Mouse (Mus musculus) embryonic fibroblast, embryonic 13.5 days (primary cell): Measurements from ENCODE around the gene Slc25a13. TPM values are rescaled to one million over a fixed set of nuclear protein-coding genes. Genes with fewer than 3 reads are reported as not detected.

ENCODE experiments used
- H3K27ac ChIP-seq: 2 replicates; pipeline ENCODE4 v1.5.1; 2012; ENCODE audit warnings: low read length, control low read depth, inconsistent platforms; ENCODE audit not compliant: insufficient read depth
- H3K4me1 ChIP-seq: 2 replicates; pipeline ENCODE4 v1.6.1; 2011; ENCODE audit warnings: low read length; ENCODE audit not compliant: control insufficient read depth, insufficient read depth
- H3K4me3 ChIP-seq: 2 replicates; pipeline ENCODE4 v1.5.1; 2011; ENCODE audit warnings: mild to moderate bottlenecking, control low read depth, low read length; ENCODE audit not compliant: insufficient read depth
- CTCF ChIP-seq: IDR thresholded peaks from 2 replicates; pipeline ENCODE4 v1.5.1; 2011; ENCODE audit warnings: mild to moderate bottlenecking, control low read depth, low read length, moderate library complexity, borderline replicate concordance; ENCODE audit not compliant: insufficient read depth
- POLR2A ChIP-seq: IDR thresholded peaks from 2 replicates; pipeline ENCODE4 v1.6.1; 2011; ENCODE audit warnings: low read depth, mild to moderate bottlenecking, control low read depth, low read length, moderate library complexity
- polyA plus RNA-seq: library from polyadenylated mRNA; stranded (reverse); fragments of >200 nt; gene quantifications from 2 replicates; pipeline ENCODE4 v1.2.4, GENCODE M21; 2011; ENCODE audit warnings: low read depth; ENCODE audit not compliant: missing spikeins, insufficient read length

The Slc25a13 gene
- polyA plus RNA-seq, 1 experiment, result 9.3 TPM

DNA sequence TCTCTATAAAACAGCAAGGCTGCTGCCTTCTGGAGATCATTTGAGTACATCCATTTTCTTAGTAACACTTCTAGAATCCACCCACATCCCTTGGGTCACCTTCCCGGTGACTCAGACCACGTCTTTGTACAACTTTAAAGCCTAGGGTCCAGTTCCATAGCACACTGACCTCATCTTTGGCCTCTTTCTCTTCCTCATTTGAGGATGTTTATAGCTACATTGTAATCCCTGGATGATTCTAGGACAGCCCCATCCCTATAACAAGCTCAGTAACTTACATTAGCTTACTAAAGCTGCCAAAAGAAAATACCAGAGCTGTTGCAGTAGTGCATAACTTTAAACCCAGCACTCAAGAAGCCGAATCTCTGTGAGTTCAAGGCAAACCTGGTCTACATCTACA, 3.6 kb upstream of the Slc25a13 start:
- Histone ChIP-seq H3K4me3 (no peak overlapping the region), H3K4me1 (no peaks in the 10 kb centered on the region; the same call in 1 of the 2 replicates), H3K27ac (no peak overlapping the region)
- TF ChIP-seq CTCF (no peak), POLR2A (no peak)

DNA sequence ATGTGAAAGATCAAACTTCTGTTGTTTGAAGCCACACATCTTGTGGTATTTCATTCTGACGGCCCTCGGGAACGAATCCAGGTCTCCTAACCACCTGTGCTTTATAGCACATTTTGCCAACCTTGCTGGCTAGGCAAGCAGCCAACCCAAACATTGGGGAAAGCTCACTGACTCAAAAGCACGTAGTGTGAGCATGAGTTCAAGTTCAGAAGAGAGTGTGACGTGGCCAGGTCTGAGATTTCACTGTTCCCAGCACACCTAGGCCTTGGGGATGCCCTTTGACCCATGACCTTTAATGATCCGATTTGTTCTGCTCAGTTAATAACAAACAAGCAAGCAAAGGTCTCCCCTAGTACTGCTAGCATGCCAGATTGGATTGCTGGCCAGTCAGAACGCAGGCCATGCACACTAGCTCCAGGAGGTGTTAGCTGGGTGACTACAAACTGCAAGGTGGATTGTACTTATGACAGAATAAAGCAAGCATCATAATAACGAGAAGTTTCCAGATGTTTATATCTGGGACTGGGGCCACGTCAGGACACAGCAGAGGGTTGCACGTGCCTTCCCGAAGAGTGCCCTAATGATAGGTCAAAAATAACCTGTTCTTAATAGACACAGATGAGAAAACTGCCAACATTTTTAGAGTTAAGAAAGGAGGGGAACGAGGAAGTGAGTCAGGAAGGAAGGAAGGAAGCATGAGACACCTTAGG, 2.8 kb upstream of the Slc25a13 start:
- TF ChIP-seq POLR2A, result no peak
- TF ChIP-seq CTCF, result no peak
- Histone ChIP-seq H3K4me3 (no peak overlapping the region), H3K27ac (no peak overlapping the region), H3K4me1 (no peaks in the 10 kb centered on the region; the same call in 1 of the 2 replicates)

DNA sequence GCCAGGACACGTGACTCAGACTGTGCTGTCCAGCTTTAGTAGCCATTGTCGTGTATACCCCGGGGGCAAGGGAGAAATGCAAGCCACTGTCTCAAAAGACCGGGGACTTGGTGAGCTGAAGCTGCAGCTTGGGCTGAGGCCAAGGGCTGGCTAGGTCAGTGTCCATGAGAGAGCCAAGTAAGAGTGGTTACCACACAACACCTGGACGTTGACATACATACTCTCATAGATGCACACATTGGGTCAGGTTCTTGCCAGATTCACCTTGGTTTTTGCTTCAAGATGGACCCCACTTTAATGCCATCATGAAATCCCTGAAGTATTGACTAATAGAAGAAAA, 283 bp upstream of the Slc25a13 start:
- no peak for TF ChIP-seq POLR2A
- no peak for TF ChIP-seq CTCF
- Histone ChIP-seq H3K4me1 (peaks cover 6% of the 10 kb centered on the region; the same call in 1 of the 2 replicates), H3K27ac (no peak overlapping the region), H3K4me3 (0 out of 2 replicates have a peak overlapping the region, but pooled peaks have one; percentile 89)

- peak overlapping the region; percentile 89 for H3K4me3 ChIP-seq
- TF ChIP-seq CTCF, result no peak
- no peak for TF ChIP-seq POLR2A
- H3K4me1 ChIP-seq, result peaks cover 7% of the 10 kb centered on the region; the same call in 1 of the 2 replicates
- no peak overlapping the region for H3K27ac ChIP-seq
These were observed 860 bp downstream of the Slc25a13 start for GRCm38 (mm10) chr6:6216120-6216506.

DNA sequence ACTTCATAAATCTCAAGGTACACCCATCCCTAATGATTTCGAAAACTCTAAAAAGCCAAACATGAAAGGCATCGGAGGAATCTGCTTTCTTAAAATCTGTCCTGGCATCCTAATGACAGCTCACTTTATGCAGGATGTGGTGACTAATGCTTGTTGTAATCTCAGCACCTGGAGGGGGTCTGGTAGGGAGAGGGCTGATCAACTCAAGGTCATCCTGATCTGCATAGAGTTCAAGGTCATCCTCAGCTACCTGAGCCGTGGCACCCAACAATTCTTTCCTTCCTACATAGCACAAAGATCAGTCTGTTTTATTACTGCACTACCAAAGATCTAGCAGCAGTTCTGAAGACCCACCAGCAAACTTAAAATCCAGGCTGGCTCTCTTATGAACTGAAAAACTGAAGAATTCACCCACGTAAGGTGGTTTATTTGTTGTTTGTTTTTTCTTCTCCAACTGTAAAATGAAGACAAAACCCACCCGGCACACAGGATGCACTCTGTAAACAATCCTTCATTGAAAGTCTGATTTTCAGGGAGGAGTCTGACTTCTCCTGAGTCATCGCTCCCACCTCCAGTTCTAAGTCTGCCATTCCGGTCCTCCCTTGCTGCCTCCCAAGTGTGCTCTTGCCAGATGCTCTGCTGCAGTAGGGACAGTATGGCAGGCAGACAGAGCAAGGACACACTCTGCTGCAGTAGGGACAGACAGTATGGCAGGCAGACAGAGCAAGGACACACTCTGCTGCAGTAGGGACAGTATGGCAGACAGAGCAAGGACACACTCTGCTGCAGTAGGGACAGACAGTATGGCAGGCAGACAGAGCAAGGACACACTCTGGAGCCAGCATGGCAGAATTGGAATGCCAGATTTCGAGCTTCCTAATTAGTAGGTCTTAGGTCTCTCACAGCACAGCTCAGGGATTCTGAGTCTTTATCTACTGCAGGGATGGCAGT, 4.3 kb downstream of the Slc25a13 start:
- H3K27ac ChIP-seq, result peak overlapping the region; percentile 19; the same call in 1 of the 2 replicates
- TF ChIP-seq POLR2A (no peak), CTCF (no peak)
- H3K4me3 ChIP-seq, result no peak overlapping the region
- H3K4me1 ChIP-seq, result peaks cover 7% of the 10 kb centered on the region; the same call in 1 of the 2 replicates

DNA sequence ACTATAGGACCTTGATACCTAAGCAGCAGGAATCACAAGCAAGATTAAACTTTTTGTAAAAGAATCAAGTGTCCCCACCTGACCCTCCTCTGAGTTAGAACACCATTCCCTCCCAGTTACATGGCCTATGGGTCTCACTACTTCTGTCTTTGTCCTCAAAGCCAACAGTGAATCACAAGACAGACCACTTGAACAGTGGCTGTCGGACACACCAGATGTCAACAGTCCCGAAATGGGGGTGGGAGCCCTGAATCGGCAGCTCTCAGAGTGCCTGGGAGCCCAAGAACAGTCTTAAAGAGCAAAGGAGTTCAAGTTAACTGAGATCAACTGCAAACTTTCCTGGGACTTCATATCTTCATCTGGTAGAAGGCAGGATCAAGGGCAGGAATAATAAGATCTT, 5.0 kb downstream of the Slc25a13 start:
- no peak for TF ChIP-seq CTCF
- no peak for TF ChIP-seq POLR2A
- Histone ChIP-seq H3K4me3 (no peak overlapping the region), H3K27ac (no peak overlapping the region; the same call in 1 of the 2 replicates), H3K4me1 (peaks cover 7% of the 10 kb centered on the region; the same call in 1 of the 2 replicates)

GRCm38 (mm10) chr6:6210637-6211036, 6.3 kb downstream of the Slc25a13 start:
- TF ChIP-seq POLR2A (no peak), CTCF (no peak)
- Histone ChIP-seq H3K4me3 (no peak overlapping the region), H3K27ac (no peak overlapping the region), H3K4me1 (peaks cover 7% of the 10 kb centered on the region; the same call in 1 of the 2 replicates)

DNA sequence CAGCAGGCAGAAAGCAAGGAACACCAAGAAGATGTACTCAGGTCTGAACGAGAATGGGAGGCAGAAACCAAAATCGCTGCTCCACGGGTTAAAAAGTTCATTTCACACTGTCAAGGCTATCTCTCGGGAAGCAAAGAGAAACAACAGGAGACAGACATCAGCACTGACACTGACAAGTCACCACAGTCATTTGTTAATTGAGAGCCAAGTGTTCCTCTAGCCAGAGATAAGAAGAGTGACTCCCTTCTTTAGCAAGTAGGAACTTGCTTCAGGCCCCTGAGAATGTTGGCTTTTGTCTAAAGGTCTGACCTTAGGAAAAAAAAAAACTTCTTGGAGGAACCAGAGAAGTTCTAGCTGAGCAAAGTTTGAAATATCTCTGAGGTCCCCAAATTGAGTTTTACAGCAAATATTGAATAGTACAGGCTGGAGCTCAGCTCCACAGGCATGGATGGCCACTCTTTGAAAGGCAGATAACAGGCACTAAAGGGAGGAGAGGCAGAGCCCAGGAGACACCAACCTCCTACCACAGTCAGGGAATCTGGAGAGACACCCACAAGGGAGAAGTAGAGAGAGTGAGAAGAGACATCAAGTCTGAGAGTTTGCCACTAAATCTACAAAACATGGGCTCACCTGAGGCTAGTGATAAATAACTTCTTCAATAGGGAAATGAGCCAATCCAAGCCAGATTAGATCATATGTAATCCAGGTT, 8.5 kb downstream of the Slc25a13 start:
- no peak for TF ChIP-seq CTCF
- TF ChIP-seq POLR2A, result no peak
- Histone ChIP-seq H3K27ac (no peak overlapping the region), H3K4me1 (peaks cover 7% of the 10 kb centered on the region; the same call in 1 of the 2 replicates), H3K4me3 (no peak overlapping the region)

GRCm38 (mm10) chr6:6207836-6208235, 9.1 kb downstream of the Slc25a13 start:
- H3K4me3 ChIP-seq, result no peak overlapping the region
- no peak for TF ChIP-seq POLR2A
- H3K4me1 ChIP-seq, result peaks cover 6% of the 10 kb centered on the region; the same call in 1 of the 2 replicates
- no peak overlapping the region for H3K27ac ChIP-seq

GRCm38 (mm10) chr6:6207395-6207794, 9.6 kb downstream of the Slc25a13 start:
- Histone ChIP-seq H3K4me1 (peaks cover 2% of the 10 kb centered on the region; the same call in 1 of the 2 replicates), H3K27ac (no peak overlapping the region), H3K4me3 (no peak overlapping the region)
- no peak for TF ChIP-seq CTCF
- TF ChIP-seq POLR2A, result no peak
